Mouse (Mus musculus) MEL (cell line): ENCODE results near the gene Pou2f2.

Source experiments
- CTCF ChIP-seq, 3 experiments: IDR thresholded peaks in 2 of 3; conservative IDR thresholded peaks in 1 of 3; 2 replicates each; pipeline ENCODE4 v1.5.1; 2011 to 2012; ENCODE audit warnings: low read length in 3 of 3, low read depth in 2 of 3, mild to moderate bottlenecking in 2 of 3, improper control_type of control experiment in 1 of 3, inconsistent platforms in 1 of 3, mixed read lengths in 1 of 3, moderate library complexity in 1 of 3; ENCODE audit not compliant: control insufficient read depth in 1 of 3, insufficient read depth in 1 of 3, poor library complexity in 1 of 3, severe bottlenecking in 1 of 3
- MYC ChIP-seq: IDR thresholded peaks from 2 replicates; pipeline ENCODE4 v1.6.1; 2011; ENCODE audit warnings: low read depth, mild to moderate bottlenecking, low read length, improper control_type of control experiment, moderate library complexity
- ZC3H11A ChIP-seq: IDR thresholded peaks from 2 replicates; pipeline ENCODE4 v1.6.1; 2012; ENCODE audit warnings: low read depth, mild to moderate bottlenecking, inconsistent platforms, low read length, improper control_type of control experiment

DNA sequence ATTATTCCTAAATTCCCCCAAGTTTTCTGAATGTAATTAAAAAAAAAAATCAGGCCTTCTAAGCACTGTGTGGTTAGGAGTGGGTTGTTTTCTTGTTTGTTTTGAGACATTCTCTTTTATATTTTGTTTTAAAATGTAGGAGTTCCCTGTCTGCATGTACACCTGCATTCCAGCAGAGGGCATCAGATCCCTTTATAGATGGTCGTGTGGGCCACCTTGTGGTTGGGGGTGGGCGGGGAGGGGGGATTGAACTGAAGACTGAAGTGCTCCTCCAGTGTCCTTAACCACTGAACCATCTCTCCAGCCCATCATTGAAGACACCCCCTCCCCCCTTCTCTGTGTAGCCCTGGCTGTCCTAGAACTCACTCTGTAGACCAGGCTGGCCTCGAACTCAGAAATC lies 92.9 kb downstream of the Pou2f2 start:
- TF ChIP-seq MYC: no peak
- TF ChIP-seq CTCF (IDR thresholded peaks at IDR 0.05 in 2 of 3, conservative IDR thresholded peaks at IDR 0.05 in 1 of 3; ENCODE audit: control insufficient read depth in 1 of 3, insufficient read depth in 1 of 3, low read depth in 2 of 3, low read length in 3 of 3, poor library complexity in 1 of 3, severe bottlenecking in 1 of 3): peak; percentile 28 to 69 (median 61); a peak in 5 of 6 replicates
- peak; percentile 12; the same call in 1 of the 2 replicates for TF ChIP-seq ZC3H11A
